Mouse (Mus musculus) testis, adult 2 months (tissue): ENCODE data around the gene Wdr4.

Source experiments
- CTCF ChIP-seq: fragments of 200-500 bp; IDR thresholded peaks from 2 replicates; pipeline ENCODE4 v1.5.1; 2012; ENCODE audit warnings: low read depth, mild to moderate bottlenecking, inconsistent platforms, low read length, moderate library complexity; ENCODE audit not compliant: control insufficient read depth, insufficient read depth, insufficient replicate concordance
- POLR2A ChIP-seq: fragments of 200-500 bp; IDR thresholded peaks from 2 replicates; pipeline ENCODE4 v1.6.1; 2012; ENCODE audit warnings: low read depth, mild to moderate bottlenecking, inconsistent platforms, low read length, moderate library complexity; ENCODE audit not compliant: control insufficient read depth

GRCm38 (mm10) chr17:31445061-31445731 lies 74.6 kb downstream of the Wdr4 start:
- no peak for TF ChIP-seq POLR2A
- TF ChIP-seq CTCF: no peak
